Mouse (Mus musculus) liver, adult 2 months (tissue): ENCODE measurements around the gene Kif1a. TPM values are rescaled to one million over a fixed set of nuclear protein-coding genes. Genes with fewer than 3 reads are reported as not detected.

Experiments
- DNase-seq: peaks from one replicate; pipeline ENCODE4 v3.0.0-alpha.2; 2011; ENCODE audit warnings: low read depth, low spot score; ENCODE audit errors: extremely low read depth
- H3K27ac ChIP-seq: fragments of 200-500 bp; replicated peaks from 2 replicates; pipeline ENCODE4 v1.5.1; 2012; ENCODE audit warnings: low read depth, mild to moderate bottlenecking, control low read depth, inconsistent platforms, low read length; ENCODE audit not compliant: insufficient read depth
- H3K27me3 ChIP-seq: fragments of 200-500 bp; 2 replicates; pipeline ENCODE4 v1.6.1; 2012; ENCODE audit warnings: mild to moderate bottlenecking, moderate library complexity, low read length, inconsistent platforms; ENCODE audit not compliant: control insufficient read depth, insufficient read depth
- H3K36me3 ChIP-seq: fragments of 200-500 bp; 2 replicates; pipeline ENCODE4 v1.6.1; 2012; ENCODE audit warnings: low read length, inconsistent platforms; ENCODE audit not compliant: control insufficient read depth, insufficient read depth
- H3K4me1 ChIP-seq: fragments of 200-500 bp; 2 replicates; pipeline ENCODE4 v1.6.1; 2011; ENCODE audit warnings: low read length; ENCODE audit not compliant: control insufficient read depth, insufficient read depth
- H3K4me3 ChIP-seq: fragments of 200-500 bp; 2 replicates; pipeline ENCODE4 v1.5.1; 2011; ENCODE audit warnings: low read depth, mild to moderate bottlenecking, control low read depth, low read length, moderate library complexity; ENCODE audit not compliant: insufficient read depth
- H3K79me2 ChIP-seq: fragments of 200-500 bp; 2 replicates; pipeline ENCODE4 v1.6.1; 2012; ENCODE audit warnings: inconsistent platforms, mild to moderate bottlenecking, low read length, moderate library complexity; ENCODE audit not compliant: control insufficient read depth, insufficient read depth
- H3K9ac ChIP-seq: fragments of 200-500 bp; 2 replicates; pipeline ENCODE4 v1.6.1; 2012; ENCODE audit warnings: low read depth, mild to moderate bottlenecking, control low read depth, inconsistent platforms, low read length
- CTCF ChIP-seq: fragments of 200-500 bp; IDR thresholded peaks from 2 replicates; pipeline ENCODE4 v1.5.1; 2011; ENCODE audit warnings: low read depth, low read length, control low read depth
- POLR2A ChIP-seq: fragments of 200-500 bp; IDR thresholded peaks from 2 replicates; pipeline ENCODE4 v1.6.1; 2011; ENCODE audit warnings: low read length, control low read depth; ENCODE audit not compliant: insufficient read depth; ENCODE audit errors: extremely low read depth
- WGBS: fragments of 180-500 bp; shearing (Covaris S2); methylation state at CpG from one replicate; pipeline ENCODE4 v1.1.7; 2018; 5-methylcytosine and 5-hydroxymethylcytosine counted together
- polyA plus RNA-seq: library from polyadenylated mRNA; depleted of rRNA; stranded (reverse); fragments of >200 nt; gene quantifications from 2 replicates; pipeline ENCODE4 v1.2.3, GENCODE M21; 2012
- total RNA-seq: library from RNA; depleted of rRNA; stranded (reverse); fragments of >200 nt; gene quantifications from 2 replicates; pipeline ENCODE4 v1.2.3, GENCODE M21; 2014

Kif1a gene
- total and polyA plus RNA-seq, 2 experiments: 0.09 TPM

- no peak overlapping the region for H3K27ac ChIP-seq
- DNase-seq: no peak
- no peaks in the 10 kb centered on the region for H3K79me2 ChIP-seq
- H3K4me3 ChIP-seq: no peak overlapping the region
- no peaks in the 10 kb centered on the region for H3K36me3 ChIP-seq
- peaks cover 24% of the 10 kb centered on the region for H3K27me3 ChIP-seq
- no peak for TF ChIP-seq CTCF
- no peak for TF ChIP-seq POLR2A
- H3K9ac ChIP-seq: no peak overlapping the region
- peaks cover 5% of the 10 kb centered on the region; the same call in 1 of the 2 replicates for H3K4me1 ChIP-seq
- 80% methylated on average over 7 of the region's 7 CpGs for WGBS
Observed at GRCm38 (mm10) chr1:93102700-93103099, 949 bp upstream of the Kif1a start.

- WGBS: 4% methylated on average over 49 of the region's 49 CpGs
- TF ChIP-seq POLR2A: no peak
- TF ChIP-seq CTCF: no peak
- H3K4me1 ChIP-seq: peaks cover 5% of the 10 kb centered on the region; the same call in 1 of the 2 replicates
- no peaks in the 10 kb centered on the region for H3K79me2 ChIP-seq
- H3K4me3 ChIP-seq: peak overlapping the region; percentile 37; the same call in 1 of the 2 replicates
- no peak for DNase-seq
- no peaks in the 10 kb centered on the region for H3K36me3 ChIP-seq
- peaks cover 24% of the 10 kb centered on the region for H3K27me3 ChIP-seq
- no peak overlapping the region for H3K9ac ChIP-seq
- no peak overlapping the region for H3K27ac ChIP-seq
Observed at GRCm38 (mm10) chr1:93100576-93101491, 917 bp downstream of the Kif1a start.

DNA sequence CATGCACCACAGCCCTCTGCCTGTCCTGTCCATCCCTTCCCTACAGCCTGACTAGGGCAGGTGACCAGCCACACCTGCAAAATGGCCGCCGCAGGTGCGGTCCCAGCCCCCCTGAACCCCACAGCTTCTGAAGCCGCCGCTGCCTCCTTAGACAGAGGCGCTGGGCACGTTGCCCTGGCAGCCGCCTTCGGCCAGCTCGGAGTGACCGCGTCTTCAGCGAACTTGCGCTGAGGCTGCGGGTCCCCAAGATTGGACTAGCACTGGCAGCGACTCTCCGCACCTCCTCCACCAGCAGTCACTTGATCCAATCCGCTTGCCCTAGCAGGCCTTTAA is 1.5 kb downstream of the Kif1a start:
- WGBS: 5% methylated on average over 18 of the region's 18 CpGs
- Histone ChIP-seq H3K36me3 (no peaks in the 10 kb centered on the region), H3K79me2 (no peaks in the 10 kb centered on the region), H3K4me3 (peak overlapping the region; percentile 37; the same call in 1 of the 2 replicates), H3K4me1 (peaks cover 5% of the 10 kb centered on the region; the same call in 1 of the 2 replicates), H3K27me3 (peaks cover 24% of the 10 kb centered on the region), H3K27ac (no peak overlapping the region), H3K9ac (no peak overlapping the region)
- no peak for DNase-seq
- TF ChIP-seq POLR2A: no peak
- TF ChIP-seq CTCF: no peak

GRCm38 (mm10) chr1:93098956-93099355 is 2.8 kb downstream of the Kif1a start:
- TF ChIP-seq CTCF (no peak), POLR2A (no peak)
- Histone ChIP-seq H3K9ac (no peak overlapping the region), H3K79me2 (no peaks in the 10 kb centered on the region), H3K4me3 (no peak overlapping the region), H3K27me3 (peaks cover 24% of the 10 kb centered on the region), H3K4me1 (peaks cover 5% of the 10 kb centered on the region; the same call in 1 of the 2 replicates), H3K36me3 (no peaks in the 10 kb centered on the region), H3K27ac (no peak overlapping the region)
- DNase-seq: no peak
- WGBS: 90% methylated on average over 5 of the region's 5 CpGs

GRCm38 (mm10) chr1:93092582-93092981 is 9.2 kb downstream of the Kif1a start:
- TF ChIP-seq CTCF (no peak), POLR2A (no peak)
- H3K4me1 ChIP-seq: no peaks in the 10 kb centered on the region
- H3K79me2 ChIP-seq: no peaks in the 10 kb centered on the region
- WGBS: 84% methylated on average over 3 of the region's 3 CpGs
- H3K4me3 ChIP-seq: no peak overlapping the region
- no peak overlapping the region for H3K9ac ChIP-seq
- no peak overlapping the region for H3K27ac ChIP-seq
- DNase-seq: no peak
- no peaks in the 10 kb centered on the region for H3K36me3 ChIP-seq
- no peaks in the 10 kb centered on the region for H3K27me3 ChIP-seq

DNA sequence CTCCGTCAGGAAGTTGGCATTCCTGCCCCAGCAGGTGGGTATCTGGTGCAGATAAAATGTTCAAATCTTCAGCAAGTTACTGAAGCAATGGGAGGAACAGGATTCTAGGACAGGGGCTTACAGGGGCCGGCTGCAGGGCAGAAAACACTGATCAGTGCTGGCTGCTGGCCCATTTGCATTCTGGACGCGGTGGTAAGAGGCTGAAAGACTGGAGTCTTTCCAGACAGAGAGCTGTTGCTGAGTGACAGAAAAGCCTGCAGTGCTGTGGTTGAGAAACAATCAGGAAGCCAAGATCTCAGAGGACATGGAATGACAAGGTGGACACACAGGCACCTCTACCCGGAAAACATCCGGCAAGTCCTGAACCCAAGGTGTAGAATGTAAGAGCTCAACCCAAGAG is 16.6 kb downstream of the Kif1a start:
- no peak overlapping the region for H3K9ac ChIP-seq
- WGBS: 59% methylated on average over 6 of the region's 6 CpGs
- H3K79me2 ChIP-seq: no peaks in the 10 kb centered on the region
- H3K27ac ChIP-seq: no peak overlapping the region
- TF ChIP-seq POLR2A (no peak), CTCF (no peak)
- H3K4me3 ChIP-seq: no peak overlapping the region
- no peak for DNase-seq
- no peaks in the 10 kb centered on the region for H3K4me1 ChIP-seq
- H3K36me3 ChIP-seq: no peaks in the 10 kb centered on the region
- H3K27me3 ChIP-seq: no peaks in the 10 kb centered on the region
